In genomic region chr11:59162443-59163254, GRCm38 (mm10) we compare ENCODE assay signal across 8 mouse cellular contexts. TPM values are rescaled to one million over a fixed set of nuclear protein-coding genes. Genes with fewer than 3 reads are reported as not detected.
DNase-seq lines count a peak whose midpoint lies in the region; ATAC-seq and TF ChIP-seq lines count a peak whose summit lies in the region.

No protein-coding gene starts in this region.

- DNase-seq in lung, adult 2 months = no peak
- DNase-seq in lung, adult 18-20 months = no peak
- no peak for DNase-seq in embryonic facial prominence, embryonic 11.5 days (ENCODE audit: low spot score)
- no peak for DNase-seq in hindbrain, postnatal 0 days (ENCODE audit: low spot score)
- DNase-seq in thymus, postnatal 25 days = no peak
- no peak for DNase-seq in thymus, postnatal 36 days
- no peak for DNase-seq in right cerebral cortex, adult 2 months (ENCODE audit: low spot score in 2 of 2)

- H3K4me3 ChIP-seq in lung, adult 2 months (replicated peaks; ENCODE audit: extremely low read depth, low read depth, low read length) = peak overlapping the region; percentile 42
- peak overlapping the region; percentile 79 for H3K4me3 ChIP-seq in embryonic facial prominence, embryonic 11.5 days (ENCODE audit: low read depth, low read length)
- H3K4me3 ChIP-seq in hindbrain, postnatal 0 days (ENCODE audit: low read length) = peak overlapping the region; percentile 57
- peak overlapping the region; percentile 81 for H3K4me3 ChIP-seq in neural tube, embryonic 12.5 days

- no peak for ATAC-seq in embryonic facial prominence, embryonic 11.5 days (replicated peaks; ENCODE audit: insufficient number of reproducible peaks, low FRiP score, low TSS enrichment, low read depth)
- ATAC-seq in hindbrain, postnatal 0 days = no peak; the same call in 1 of the 2 replicates
- peak; percentile 43; the same call in 1 of the 2 replicates for ATAC-seq in neural tube, embryonic 12.5 days (ENCODE audit: low FRiP score, low read depth)

- H3K36me3 ChIP-seq in embryonic facial prominence, embryonic 11.5 days (replicated peaks; ENCODE audit: control insufficient read depth, insufficient read depth, low read depth, low read length) = no peaks in the 10 kb centered on the region; the same call in 1 of the 2 replicates
- H3K36me3 ChIP-seq in hindbrain, postnatal 0 days (ENCODE audit: insufficient read depth, low read length) = peaks cover 4% of the 10 kb centered on the region; the same call in 1 of the 2 replicates
- H3K36me3 ChIP-seq in neural tube, embryonic 12.5 days = peaks cover 12% of the 10 kb centered on the region

- H3K9me3 ChIP-seq in embryonic facial prominence, embryonic 11.5 days (replicated peaks; ENCODE audit: control insufficient read depth, low read length) = no peaks in the 10 kb centered on the region
- H3K9me3 ChIP-seq in hindbrain, postnatal 0 days (ENCODE audit: low read length) = no peaks in the 10 kb centered on the region
- no peaks in the 10 kb centered on the region for H3K9me3 ChIP-seq in neural tube, embryonic 12.5 days

- WGBS in lung, adult 2 months = 47% methylated on average over 9 of the region's 9 CpGs
- 76% methylated on average over 9 of the region's 9 CpGs for WGBS in embryonic facial prominence, embryonic 11.5 days
- WGBS in hindbrain, postnatal 0 days = 59% methylated on average over 9 of the region's 9 CpGs
- WGBS in neural tube, embryonic 12.5 days = 67% methylated on average over 9 of the region's 9 CpGs

- TF ChIP-seq POLR2A in lung, adult 2 months (IDR thresholded peaks at IDR 0.05; ENCODE audit: borderline replicate concordance, extremely low read depth, low read depth, low read length) = no peak; the same call in 1 of the 2 replicates

- H3K4me2 ChIP-seq in embryonic facial prominence, embryonic 11.5 days (ENCODE audit: low read depth, low read length) = peak overlapping the region; percentile 41
- peak overlapping the region; percentile 75 for H3K4me2 ChIP-seq in hindbrain, postnatal 0 days (ENCODE audit: low read depth, low read length)
- H3K4me2 ChIP-seq in neural tube, embryonic 12.5 days (replicated peaks) = peak overlapping the region; percentile 70

- no peaks in the 10 kb centered on the region for H3K4me1 ChIP-seq in lung, adult 2 months (ENCODE audit: control insufficient read depth, insufficient read depth, low read length)
- no peaks in the 10 kb centered on the region for H3K4me1 ChIP-seq in embryonic facial prominence, embryonic 11.5 days (ENCODE audit: control insufficient read depth, insufficient read depth, low read length)
- peaks cover 16% of the 10 kb centered on the region; the same call in 1 of the 2 replicates for H3K4me1 ChIP-seq in hindbrain, postnatal 0 days (ENCODE audit: insufficient read depth, low read length)
- H3K4me1 ChIP-seq in neural tube, embryonic 12.5 days = peaks cover 14% of the 10 kb centered on the region

- no peak for TF ChIP-seq CTCF in lung, adult 2 months (IDR thresholded peaks at IDR 0.05; ENCODE audit: insufficient read depth, low read length)
- no peak for TF ChIP-seq CTCF in hindbrain, postnatal 0 days (IDR thresholded peaks at IDR 0.05; ENCODE audit: low read depth)

- H3K27ac ChIP-seq in embryonic facial prominence, embryonic 11.5 days (replicated peaks; ENCODE audit: low read depth, low read length) = no peak overlapping the region
- H3K27ac ChIP-seq in hindbrain, postnatal 0 days = peak overlapping the region; percentile 98; the same call in 1 of the 2 replicates
- H3K27ac ChIP-seq in neural tube, embryonic 12.5 days = no peak overlapping the region

- peak overlapping the region; percentile 40 for H3K9ac ChIP-seq in embryonic facial prominence, embryonic 11.5 days (replicated peaks; ENCODE audit: low read length)
- H3K9ac ChIP-seq in hindbrain, postnatal 0 days (replicated peaks; ENCODE audit: low read length) = peak overlapping the region; percentile 78
- peak overlapping the region; percentile 47; the same call in 1 of the 2 replicates for H3K9ac ChIP-seq in neural tube, embryonic 12.5 days

- H3K27me3 ChIP-seq in embryonic facial prominence, embryonic 11.5 days (ENCODE audit: control insufficient read depth, insufficient read depth, low read length) = no peaks in the 10 kb centered on the region
- H3K27me3 ChIP-seq in hindbrain, postnatal 0 days (ENCODE audit: insufficient read depth, low read length) = no peaks in the 10 kb centered on the region
- no peaks in the 10 kb centered on the region for H3K27me3 ChIP-seq in neural tube, embryonic 12.5 days (replicated peaks)

RNA-seq across cellular contexts. Expression of gene Iba57, which starts 0.9 kb away (rescaled TPM):
- polyA plus RNA-seq in lung, adult 2 months (2012; rRNA removed) = 3.7 and 3.9 TPM in 2 replicates
- polyA plus RNA-seq in embryonic facial prominence, embryonic 11.5 days (2014; fragmentation: Nextera tagmentation; extraction: Ambion mirVana) = 1.5 and 2.6 TPM in 2 replicates
- total RNA-seq in hindbrain, postnatal 0 days (2014; rRNA removed) = 13.3 and 14.8 TPM in 2 replicates
- 9.3 and 10.7 TPM in 2 replicates for polyA plus RNA-seq in hindbrain, postnatal 0 days (2015; fragmentation: Nextera tagmentation; extraction: Ambion mirVana)
- polyA plus RNA-seq in neural tube, embryonic 12.5 days (2016; fragmentation: Nextera tagmentation; extraction: Ambion mirVana) = 6.5 and 7.8 TPM in 2 replicates

RNA-seq across cellular contexts. Expression of gene Gjc2, which starts 20.4 kb away (rescaled TPM):
- 1.7 and 3.5 TPM in 2 replicates for polyA plus RNA-seq in lung, adult 2 months (2012; rRNA removed)
- polyA plus RNA-seq in embryonic facial prominence, embryonic 11.5 days (2014; fragmentation: Nextera tagmentation; extraction: Ambion mirVana) = 0.15 TPM in 1 of 2 replicates, not detected in the other
- total RNA-seq in hindbrain, postnatal 0 days (2014; rRNA removed) = 2.3 and 3.2 TPM in 2 replicates
- 0.38 and 0.76 TPM in 2 replicates for polyA plus RNA-seq in hindbrain, postnatal 0 days (2015; fragmentation: Nextera tagmentation; extraction: Ambion mirVana)
- 0.23 and 0.39 TPM in 2 replicates for polyA plus RNA-seq in neural tube, embryonic 12.5 days (2016; fragmentation: Nextera tagmentation; extraction: Ambion mirVana)

RNA-seq across cellular contexts. Expression of gene Obscn, which starts 26.4 kb away (rescaled TPM):
- polyA plus RNA-seq in lung, adult 2 months (2012; rRNA removed) = 5.3 and 19.0 TPM in 2 replicates
- polyA plus RNA-seq in embryonic facial prominence, embryonic 11.5 days (2014; fragmentation: Nextera tagmentation; extraction: Ambion mirVana) = 0.04 and 0.62 TPM in 2 replicates
- 2.3 and 2.8 TPM in 2 replicates for total RNA-seq in hindbrain, postnatal 0 days (2014; rRNA removed)
- polyA plus RNA-seq in hindbrain, postnatal 0 days (2015; fragmentation: Nextera tagmentation; extraction: Ambion mirVana) = 0.30 and 0.41 TPM in 2 replicates
- 0.42 TPM in 2 replicates for polyA plus RNA-seq in neural tube, embryonic 12.5 days (2016; fragmentation: Nextera tagmentation; extraction: Ambion mirVana)

RNA-seq across cellular contexts. Expression of gene Guk1, which starts 29.4 kb away (rescaled TPM):
- polyA plus RNA-seq in lung, adult 2 months (2012; rRNA removed) = 100 and 126 TPM in 2 replicates
- polyA plus RNA-seq in embryonic facial prominence, embryonic 11.5 days (2014; fragmentation: Nextera tagmentation; extraction: Ambion mirVana) = 121 and 139 TPM in 2 replicates
- total RNA-seq in hindbrain, postnatal 0 days (2014; rRNA removed) = 124 TPM in 2 replicates
- polyA plus RNA-seq in hindbrain, postnatal 0 days (2015; fragmentation: Nextera tagmentation; extraction: Ambion mirVana) = 258 and 271 TPM in 2 replicates
- polyA plus RNA-seq in neural tube, embryonic 12.5 days (2016; fragmentation: Nextera tagmentation; extraction: Ambion mirVana) = 111 and 113 TPM in 2 replicates

RNA-seq across cellular contexts. Expression of gene Mrpl55, which starts 39.6 kb away (rescaled TPM):
- 26.0 and 27.0 TPM in 2 replicates for polyA plus RNA-seq in lung, adult 2 months (2012; rRNA removed)
- polyA plus RNA-seq in embryonic facial prominence, embryonic 11.5 days (2014; fragmentation: Nextera tagmentation; extraction: Ambion mirVana) = 89.8 and 95.2 TPM in 2 replicates
- total RNA-seq in hindbrain, postnatal 0 days (2014; rRNA removed) = 88.3 and 90.6 TPM in 2 replicates
- polyA plus RNA-seq in hindbrain, postnatal 0 days (2015; fragmentation: Nextera tagmentation; extraction: Ambion mirVana) = 119 and 123 TPM in 2 replicates
- 88.0 and 91.1 TPM in 2 replicates for polyA plus RNA-seq in neural tube, embryonic 12.5 days (2016; fragmentation: Nextera tagmentation; extraction: Ambion mirVana)
